Mouse (Mus musculus) testis, adult 2 months (tissue): ENCODE data around the gene Mrgprf.

ENCODE experiments used
- CTCF ChIP-seq: fragments of 200-500 bp; IDR thresholded peaks from 2 replicates; pipeline ENCODE4 v1.5.1; 2012; ENCODE audit warnings: low read depth, mild to moderate bottlenecking, inconsistent platforms, low read length, moderate library complexity; ENCODE audit not compliant: control insufficient read depth, insufficient read depth, insufficient replicate concordance
- POLR2A ChIP-seq: fragments of 200-500 bp; IDR thresholded peaks from 2 replicates; pipeline ENCODE4 v1.6.1; 2012; ENCODE audit warnings: low read depth, mild to moderate bottlenecking, inconsistent platforms, low read length, moderate library complexity; ENCODE audit not compliant: control insufficient read depth

DNA sequence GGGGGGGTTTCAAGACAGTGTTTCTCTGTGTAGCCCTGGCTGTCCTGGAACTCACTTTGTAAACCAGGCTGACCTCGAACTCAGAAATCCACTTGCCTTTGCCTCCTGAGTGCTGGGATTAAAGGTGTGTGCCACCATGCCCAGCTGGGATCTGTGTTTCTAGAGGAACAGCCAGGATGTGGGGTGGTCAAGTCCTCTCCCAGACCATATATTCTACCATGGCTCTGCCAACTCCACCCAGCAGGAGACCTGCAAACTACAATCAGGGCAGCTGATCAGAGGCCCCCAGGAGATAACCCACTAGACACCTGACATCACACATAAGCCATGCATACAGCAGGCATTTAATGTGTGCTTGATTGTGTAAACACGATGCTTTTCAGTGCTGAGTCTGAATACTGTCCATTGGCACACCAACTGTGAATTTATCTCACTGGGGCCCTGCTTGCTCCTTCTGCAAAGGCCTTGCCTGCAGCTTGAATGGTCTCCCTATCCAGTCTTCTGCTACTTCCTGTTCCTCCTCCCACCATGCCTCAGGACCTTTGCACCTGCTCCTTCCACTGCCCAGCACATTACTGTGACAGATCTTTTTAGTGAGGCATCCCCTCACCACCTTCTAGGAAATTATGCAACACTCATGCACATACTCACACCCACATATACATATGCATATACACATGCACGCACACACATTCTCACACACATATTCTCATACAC, 35.1 kb downstream of the Mrgprf start:
- TF ChIP-seq POLR2A: no peak
- TF ChIP-seq CTCF: no peak
